Mouse (Mus musculus): Measurements from ENCODE around the gene Rimklb.
"Not testable (repeated sequence)": the region's sequence is repeated elsewhere in the genome, so short reads cannot be mapped to it uniquely, and the experiment has no call there.

Gene Rimklb

GRCm38 (mm10) chr6:122496501-122496900, 2.1 kb downstream of the Rimklb start:
- DNase-seq (ENCODE audit: low spot score in 2 of 2): no peak

- peak in 1 of 2 experiments; percentile 28 for DNase-seq (ENCODE audit: low spot score in 2 of 2)
Observed at GRCm38 (mm10) chr6:122495082-122495881, 3.3 kb downstream of the Rimklb start.

- no peak for DNase-seq (ENCODE audit: low spot score in 2 of 2)
Observed at GRCm38 (mm10) chr6:122493799-122494472, 4.6 kb downstream of the Rimklb start.

GRCm38 (mm10) chr6:122492479-122492878, 6.1 kb downstream of the Rimklb start:
- no peak for DNase-seq (ENCODE audit: low spot score in 2 of 2)

GRCm38 (mm10) chr6:122491557-122491956, 7.0 kb downstream of the Rimklb start:
- DNase-seq (ENCODE audit: low spot score in 2 of 2): peak; percentile 37 to 47

- DNase-seq (ENCODE audit: low spot score in 2 of 2): no peak
Observed at GRCm38 (mm10) chr6:122490929-122491512, 7.5 kb downstream of the Rimklb start.

GRCm38 (mm10) chr6:122486297-122487117, 12.1 kb downstream of the Rimklb start:
- peak; percentile 37 to 40 for DNase-seq (ENCODE audit: low spot score in 2 of 2)

GRCm38 (mm10) chr6:122485401-122486296, 12.9 kb downstream of the Rimklb start:
- peak in 1 of 2 experiments; percentile 29 for DNase-seq (ENCODE audit: low spot score in 2 of 2)

GRCm38 (mm10) chr6:122478062-122478461, 20.5 kb downstream of the Rimklb start:
- no peak for DNase-seq (ENCODE audit: low spot score in 2 of 2)

GRCm38 (mm10) chr6:122471461-122471860, 27.1 kb downstream of the Rimklb start:
- not testable (repeated sequence) for DNase-seq (ENCODE audit: low spot score in 2 of 2)

GRCm38 (mm10) chr6:122470240-122470639, 28.3 kb downstream of the Rimklb start:
- DNase-seq (ENCODE audit: low spot score in 2 of 2): no peak

- no peak for DNase-seq (ENCODE audit: low spot score in 2 of 2)
Observed at GRCm38 (mm10) chr6:122469030-122469640, 29.4 kb downstream of the Rimklb start.

- no peak for DNase-seq (ENCODE audit: low spot score in 2 of 2)
Observed at GRCm38 (mm10) chr6:122466092-122466713, 32.4 kb downstream of the Rimklb start.

- no peak for DNase-seq (ENCODE audit: low spot score in 2 of 2)
Observed at GRCm38 (mm10) chr6:122458946-122459693, 39.4 kb downstream of the Rimklb start.

- DNase-seq (ENCODE audit: low spot score in 2 of 2): no peak
Observed at GRCm38 (mm10) chr6:122447848-122448247, 50.7 kb downstream of the Rimklb start.

GRCm38 (mm10) chr6:122445215-122445614, 53.3 kb downstream of the Rimklb start:
- no peak for DNase-seq (ENCODE audit: low spot score in 2 of 2)

- no peak for DNase-seq (ENCODE audit: low spot score in 2 of 2)
Observed at GRCm38 (mm10) chr6:122440632-122441226, 57.8 kb downstream of the Rimklb start.

GRCm38 (mm10) chr6:122439249-122439648, 59.3 kb downstream of the Rimklb start:
- DNase-seq (ENCODE audit: low spot score in 2 of 2): no peak

GRCm38 (mm10) chr6:122435270-122435669, 63.3 kb downstream of the Rimklb start:
- no peak for DNase-seq (ENCODE audit: low spot score in 2 of 2)
